Mouse (Mus musculus): ENCODE data around the gene Actr3.

The Actr3 gene

GRCm38 (mm10) chr1:125435369-125436135 lies at the start of gene Actr3:
Gene Actr3, minus strand, starts transcription at chr1:125435727.
- peak; percentile 97 for DNase-seq (ENCODE audit: low spot score)

- DNase-seq (ENCODE audit: low spot score), result peak; percentile 55
Observed at GRCm38 (mm10) chr1:125482459-125483287, 47.1 kb upstream of the Actr3 start.

GRCm38 (mm10) chr1:125481842-125482241 lies 46.3 kb upstream of the Actr3 start:
- DNase-seq (ENCODE audit: low spot score), result no peak

- no peak for DNase-seq (ENCODE audit: low spot score)
Observed at GRCm38 (mm10) chr1:125478588-125478987, 43.1 kb upstream of the Actr3 start.

GRCm38 (mm10) chr1:125475961-125476682 lies 40.6 kb upstream of the Actr3 start:
- no peak for DNase-seq (ENCODE audit: low spot score)

DNA sequence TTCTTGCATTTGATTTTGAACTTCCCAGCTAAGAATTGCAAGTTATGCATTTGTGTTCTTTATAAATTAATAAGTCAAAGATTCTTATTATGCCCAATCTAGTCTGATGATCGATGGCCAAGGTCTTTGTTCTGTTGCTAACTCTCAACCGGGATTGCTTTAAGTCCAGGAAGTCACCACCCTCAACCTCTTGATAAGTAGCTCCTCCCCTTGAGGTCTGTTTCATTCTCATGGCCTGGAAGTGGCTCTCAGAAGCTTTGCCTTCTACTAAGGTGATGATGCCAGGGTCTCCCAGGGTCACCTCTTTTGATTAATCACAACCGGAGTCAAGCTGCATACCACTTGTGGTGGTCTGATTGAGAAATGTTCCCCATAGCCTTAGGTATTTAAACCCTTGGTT lies 38.3 kb upstream of the Actr3 start:
- DNase-seq (ENCODE audit: low spot score), result no peak

DNA sequence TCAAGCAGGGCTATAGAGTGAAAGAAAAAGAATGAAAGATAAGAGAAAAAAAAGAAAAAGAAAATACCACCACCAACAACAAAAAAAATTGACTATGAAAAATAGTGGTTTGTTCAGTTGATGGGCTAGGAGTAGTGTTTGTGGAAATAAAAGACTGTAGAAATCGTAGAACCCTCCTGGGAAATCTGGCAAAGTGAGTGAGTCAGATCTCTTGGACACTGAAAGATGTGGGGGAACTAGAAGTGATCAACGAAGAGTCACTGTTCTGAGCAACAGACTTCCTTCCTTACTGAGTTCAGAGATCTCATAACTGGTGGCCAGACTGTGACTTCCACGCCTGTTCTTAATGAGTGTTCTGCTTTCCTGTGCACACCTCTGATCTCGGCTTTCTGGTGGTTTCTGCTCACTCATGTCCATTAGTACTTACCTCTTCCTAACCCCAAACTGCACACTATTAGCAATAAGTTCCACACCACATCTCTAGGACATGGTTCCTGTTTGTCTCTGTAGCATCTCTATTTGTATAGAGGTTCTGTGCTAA lies 37.7 kb upstream of the Actr3 start:
- DNase-seq (ENCODE audit: low spot score), result no peak

GRCm38 (mm10) chr1:125470805-125471648 lies 35.5 kb upstream of the Actr3 start:
- no peak for DNase-seq (ENCODE audit: low spot score)

DNA sequence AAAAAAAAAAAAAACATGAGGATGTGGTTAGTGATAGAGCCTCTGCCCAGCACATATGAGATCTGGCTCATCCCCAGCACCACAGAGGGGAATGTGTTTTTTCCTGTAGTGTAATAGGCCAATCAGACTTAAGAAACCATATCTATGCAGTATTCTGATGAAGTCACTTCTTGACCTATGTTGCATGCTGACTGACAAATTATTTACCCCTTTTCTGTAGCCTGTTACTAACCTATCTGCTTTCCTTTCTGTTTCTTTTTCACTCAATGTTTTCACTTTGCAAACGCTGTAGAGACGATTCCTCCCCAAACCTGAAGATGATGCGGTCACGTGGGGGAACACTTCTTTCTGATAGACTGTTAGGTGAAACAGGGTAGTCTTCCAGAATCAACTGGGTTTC lies 32.4 kb upstream of the Actr3 start:
- DNase-seq (ENCODE audit: low spot score), result no peak

DNA sequence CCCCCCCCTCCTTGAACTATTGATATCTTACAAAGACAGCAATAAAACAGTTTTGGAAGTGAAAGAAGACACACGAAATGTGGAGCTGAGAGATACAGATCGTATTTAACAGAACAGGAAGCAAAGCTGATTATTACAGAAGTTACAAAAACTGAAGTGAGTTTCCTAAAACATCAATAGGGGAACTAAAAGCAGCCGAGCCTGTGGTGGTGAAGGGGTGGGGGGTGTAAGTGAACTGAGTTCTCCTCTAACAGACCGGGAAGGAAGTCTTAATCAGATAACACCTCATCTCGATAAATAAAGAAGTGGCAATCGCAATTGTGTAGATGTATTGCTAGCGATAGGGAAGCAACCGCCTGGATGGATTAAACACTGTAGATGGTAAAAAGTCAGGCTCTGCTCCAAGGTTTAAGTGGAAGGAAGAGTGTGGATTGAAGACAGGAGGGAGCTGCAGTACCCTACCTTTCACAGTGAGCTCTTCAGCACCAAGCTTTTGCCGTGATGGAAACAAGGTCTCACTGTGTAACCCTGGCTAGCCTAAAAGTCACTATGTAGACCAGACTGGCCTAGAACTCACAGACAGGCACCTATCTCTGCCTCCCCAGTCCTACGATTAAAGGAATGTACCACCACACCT lies 31.2 kb upstream of the Actr3 start:
- DNase-seq (ENCODE audit: low spot score), result no peak

DNA sequence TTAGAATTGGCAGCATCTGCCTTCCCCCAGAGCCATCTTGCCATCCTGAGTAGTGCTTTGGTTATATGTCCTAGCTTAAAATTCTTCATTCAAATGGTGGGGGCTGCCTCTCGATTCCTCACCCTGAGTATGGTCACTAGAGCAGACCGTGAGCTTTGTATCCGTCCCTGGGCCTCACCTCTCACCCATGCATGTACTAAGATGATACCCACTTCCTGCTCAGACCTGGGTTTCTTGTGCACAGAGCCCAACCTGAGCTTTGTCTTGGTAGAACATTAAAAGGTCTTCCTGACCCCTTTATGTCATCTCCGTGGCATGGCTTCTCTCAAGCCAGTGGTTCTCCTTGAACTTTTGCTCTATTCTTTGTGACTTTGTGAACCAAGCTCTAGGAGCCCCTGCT lies 28.5 kb upstream of the Actr3 start:
- DNase-seq (ENCODE audit: low spot score), result no peak

- no peak for DNase-seq (ENCODE audit: low spot score)
Observed at GRCm38 (mm10) chr1:125463349-125463748, 27.8 kb upstream of the Actr3 start.

- DNase-seq (ENCODE audit: low spot score), result no peak
Observed at GRCm38 (mm10) chr1:125462917-125463316, 27.4 kb upstream of the Actr3 start.

DNA sequence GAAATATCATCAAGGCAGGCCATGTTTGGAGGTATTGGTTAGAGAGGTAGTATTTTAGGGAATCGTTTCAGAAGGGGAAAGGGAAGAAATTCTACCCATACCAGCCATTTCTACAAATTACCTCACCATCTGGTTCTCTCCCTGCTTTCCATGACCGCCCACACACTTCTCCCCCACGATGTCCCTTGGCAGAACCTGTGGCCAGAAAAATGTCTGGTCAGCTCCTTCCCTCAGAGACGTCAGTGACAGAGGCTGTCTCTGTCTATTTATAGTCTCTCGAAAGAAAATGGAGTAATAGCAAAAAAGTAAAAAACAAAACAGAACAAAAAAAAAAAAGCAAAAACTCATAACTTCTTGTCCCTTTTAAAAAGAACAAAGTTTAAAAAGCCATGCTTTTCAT lies 23.0 kb upstream of the Actr3 start:
- no peak for DNase-seq (ENCODE audit: low spot score)

- DNase-seq (ENCODE audit: low spot score), result no peak
Observed at GRCm38 (mm10) chr1:125455128-125455527, 19.6 kb upstream of the Actr3 start.

GRCm38 (mm10) chr1:125450282-125451000 lies 14.9 kb upstream of the Actr3 start:
- DNase-seq (ENCODE audit: low spot score), result no peak

- DNase-seq (ENCODE audit: low spot score), result no peak
Observed at GRCm38 (mm10) chr1:125447926-125448325, 12.4 kb upstream of the Actr3 start.

GRCm38 (mm10) chr1:125441679-125442078 lies 6.2 kb upstream of the Actr3 start:
- DNase-seq (ENCODE audit: low spot score), result no peak

DNA sequence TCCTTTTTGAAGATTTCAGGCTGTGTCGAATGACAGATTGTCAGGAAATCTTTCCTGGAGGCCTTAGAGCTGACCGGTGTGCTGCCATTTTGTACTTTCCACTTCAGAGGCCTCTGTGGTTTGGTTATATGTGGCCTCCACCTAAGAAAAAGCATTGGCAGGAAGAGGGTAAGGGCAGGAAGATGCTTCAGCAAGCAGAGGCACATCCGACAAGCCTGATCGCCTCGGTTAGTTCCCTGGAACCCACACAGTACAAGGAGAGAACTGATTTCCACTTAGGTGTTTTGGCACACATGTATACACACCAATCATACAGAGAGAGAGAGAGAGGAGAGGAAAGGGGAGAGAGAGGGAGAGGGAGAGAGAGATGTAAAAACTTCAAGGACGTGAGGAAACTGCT lies 5.7 kb upstream of the Actr3 start:
- no peak for DNase-seq (ENCODE audit: low spot score)

DNA sequence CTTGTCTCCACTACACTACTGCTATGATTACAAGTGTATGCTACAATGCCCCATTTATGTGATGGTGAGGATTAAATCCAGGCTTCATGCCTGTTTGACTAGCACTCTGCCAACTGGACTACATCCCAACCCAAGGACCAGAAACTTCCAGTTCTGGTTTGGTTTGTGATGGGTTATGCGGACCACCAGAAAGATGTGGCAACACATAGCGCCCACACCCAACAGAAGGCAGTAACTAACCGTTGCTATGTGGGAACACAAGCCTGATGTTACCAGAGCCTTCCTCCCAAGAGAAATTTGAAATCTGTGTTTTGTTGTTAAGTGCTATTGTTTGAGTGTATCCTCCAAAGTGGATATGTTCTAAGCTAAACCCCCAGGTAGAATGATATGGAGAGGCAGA lies 4.0 kb upstream of the Actr3 start:
- DNase-seq (ENCODE audit: low spot score), result no peak

Data from layer of hippocampus, adult 9-10 months (tissue).